Mouse (Mus musculus): ENCODE measurements around the gene Fasn.

GRCm38 (mm10) chr11:120820546-120820945 lies 3.8 kb downstream of the Fasn start:
- no peak for TF ChIP-seq CTCF (IDR thresholded peaks at IDR 0.05; ENCODE audit: extremely low read depth, insufficient read depth, insufficient read length, insufficient replicate concordance)
- TF ChIP-seq POLR2A (IDR thresholded peaks at IDR 0.05; ENCODE audit: low read depth, low read length) = no peak
